Mouse (Mus musculus): ENCODE measurements around the gene Ina. TPM values are rescaled to one million over a fixed set of nuclear protein-coding genes. Genes with fewer than 3 reads are reported as not detected.
"Not testable (repeated sequence)": the region's sequence is repeated elsewhere in the genome, so short reads cannot be mapped to it uniquely, and the experiment has no call there.

Gene Ina
- polyA plus RNA-seq, 1 experiment from 2014 or later, result 424 TPM

DNA sequence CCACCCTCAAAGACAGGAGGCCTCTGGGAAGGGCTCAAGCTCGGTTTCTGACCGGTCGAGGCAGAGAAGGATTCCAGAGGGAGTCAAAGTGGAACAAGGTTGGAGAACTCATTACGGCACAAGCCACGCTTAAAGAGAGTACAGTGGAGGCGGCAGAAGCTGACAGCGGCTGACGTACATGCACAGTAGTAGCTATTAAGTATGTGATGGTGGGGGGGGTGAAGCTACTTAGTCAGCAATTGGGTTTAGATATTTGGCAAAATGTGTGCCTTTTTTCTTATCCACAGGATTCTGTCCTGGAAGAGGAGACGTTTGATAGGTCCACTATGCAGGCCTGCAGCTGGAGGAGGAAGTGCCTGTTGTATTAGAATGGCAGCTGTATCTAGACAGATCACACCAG, 42.8 kb upstream of the Ina start:
- Histone ChIP-seq H3K27ac (ENCODE audit: low read length) (peak overlapping the region; percentile 91), H3K9me3 (replicated peaks; ENCODE audit: control insufficient read depth, low read length, poor library complexity, severe bottlenecking) (no peaks in the 10 kb centered on the region), H3K4me2 (ENCODE audit: low read length) (peak overlapping the region; percentile 4; the same call in 1 of the 2 replicates), H3K4me1 (ENCODE audit: control insufficient read depth, insufficient read depth, low read length) (peaks cover 26% of the 10 kb centered on the region), H3K9ac (ENCODE audit: low read depth, low read length) (peak overlapping the region; percentile 3; the same call in 1 of the 2 replicates), H3K4me3 (ENCODE audit: low read depth, low read length) (no peak overlapping the region), H3K27me3 (ENCODE audit: control insufficient read depth, insufficient read depth, low read depth, low read length) (no peaks in the 10 kb centered on the region), H3K36me3 (ENCODE audit: control insufficient read depth, insufficient read depth, low read length) (no peaks in the 10 kb centered on the region)
- 33% methylated on average over 9 of the region's 9 CpGs for WGBS
- ATAC-seq, result peak; percentile 40; the same call in 1 of the 2 replicates

DNA sequence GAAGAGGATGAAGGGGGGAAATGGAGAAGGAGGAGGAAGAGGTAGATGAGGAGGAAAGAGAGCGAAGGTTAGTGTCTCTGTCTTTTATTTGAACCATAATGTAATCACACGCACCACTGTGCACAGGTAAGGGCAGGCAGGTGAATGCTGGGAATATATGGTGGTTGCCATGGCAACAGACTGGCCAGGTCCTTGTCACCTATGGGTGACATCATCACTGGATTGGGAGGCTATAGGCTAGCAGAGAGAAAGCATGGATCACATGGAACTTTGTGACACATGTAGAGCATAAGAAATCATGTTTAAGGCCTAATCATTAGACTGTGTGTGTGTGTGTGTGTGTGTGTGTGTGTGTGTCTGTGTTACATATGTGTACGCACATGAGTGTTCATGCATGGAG, 42.3 kb upstream of the Ina start:
- WGBS, result 83% methylated on average over 3 of the region's 3 CpGs

DNA sequence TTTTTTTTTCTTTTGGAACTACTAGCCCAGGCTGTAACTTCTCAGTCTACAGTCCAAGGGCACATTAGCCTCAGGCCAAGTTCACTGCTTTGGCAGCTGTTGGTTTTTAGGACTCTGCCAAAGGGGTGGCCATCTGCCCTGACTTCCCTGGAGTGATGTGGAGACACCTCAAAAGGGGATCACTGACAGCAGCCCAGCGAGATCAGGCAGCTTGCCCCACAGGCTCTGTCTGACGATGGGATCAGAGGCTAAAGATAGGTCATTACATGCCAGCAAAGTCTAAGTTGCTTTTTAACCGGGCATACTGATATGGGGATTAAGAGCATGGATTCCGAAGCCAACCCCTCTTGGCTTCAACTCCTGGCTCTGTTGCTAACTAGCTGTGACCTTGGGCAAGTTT, 38.9 kb upstream of the Ina start:
- no peaks in the 10 kb centered on the region for H3K9me3 ChIP-seq (replicated peaks; ENCODE audit: control insufficient read depth, low read length, poor library complexity, severe bottlenecking)
- H3K36me3 ChIP-seq (ENCODE audit: control insufficient read depth, insufficient read depth, low read length), result no peaks in the 10 kb centered on the region
- 78% methylated on average over 4 of the region's 4 CpGs for WGBS
- no peak for ATAC-seq
- peaks cover 19% of the 10 kb centered on the region for H3K4me1 ChIP-seq (ENCODE audit: control insufficient read depth, insufficient read depth, low read length)
- no peak overlapping the region for H3K27ac ChIP-seq (ENCODE audit: low read length)
- H3K4me3 ChIP-seq (ENCODE audit: low read depth, low read length), result no peak overlapping the region
- H3K9ac ChIP-seq (ENCODE audit: low read depth, low read length), result no peak overlapping the region
- no peak overlapping the region for H3K4me2 ChIP-seq (ENCODE audit: low read length)
- H3K27me3 ChIP-seq (ENCODE audit: control insufficient read depth, insufficient read depth, low read depth, low read length), result no peaks in the 10 kb centered on the region

More for the DNA sequence above, 42.3 kb upstream of the Ina start:
- Histone ChIP-seq H3K4me2 (ENCODE audit: low read length) (no peak overlapping the region), H3K27ac (ENCODE audit: low read length) (peak overlapping the region; percentile 91), H3K27me3 (ENCODE audit: control insufficient read depth, insufficient read depth, low read depth, low read length) (no peaks in the 10 kb centered on the region), H3K4me3 (ENCODE audit: low read depth, low read length) (no peak overlapping the region), H3K4me1 (ENCODE audit: control insufficient read depth, insufficient read depth, low read length) (peaks cover 26% of the 10 kb centered on the region), H3K9ac (ENCODE audit: low read depth, low read length) (no peak overlapping the region), H3K9me3 (replicated peaks; ENCODE audit: control insufficient read depth, low read length, poor library complexity, severe bottlenecking) (no peaks in the 10 kb centered on the region), H3K36me3 (ENCODE audit: control insufficient read depth, insufficient read depth, low read length) (no peaks in the 10 kb centered on the region)
- no peak for ATAC-seq

DNA sequence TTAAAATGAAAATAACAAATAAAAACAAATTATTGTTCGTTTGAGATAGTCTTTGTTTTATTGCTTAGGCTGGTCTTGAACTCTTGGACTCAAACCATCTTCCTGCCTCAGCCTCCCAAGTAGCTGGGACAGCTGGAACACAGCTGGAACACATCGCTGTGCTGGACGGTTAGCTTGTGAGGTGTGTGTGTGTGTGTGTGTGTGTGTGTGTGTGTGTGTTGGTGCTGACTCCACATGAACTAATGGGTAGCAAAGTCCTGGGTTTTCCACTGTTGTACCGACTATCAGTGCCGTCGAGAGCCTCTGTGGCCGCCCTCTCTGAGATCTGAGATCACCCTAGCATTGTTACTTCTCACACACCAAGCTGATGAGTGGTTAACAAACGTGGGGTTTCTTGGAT, 38.5 kb upstream of the Ina start:
- H3K27me3 ChIP-seq (ENCODE audit: control insufficient read depth, insufficient read depth, low read depth, low read length), result no peaks in the 10 kb centered on the region
- no peak for ATAC-seq
- H3K4me3 ChIP-seq (ENCODE audit: low read depth, low read length), result no peak overlapping the region
- no peaks in the 10 kb centered on the region for H3K36me3 ChIP-seq (ENCODE audit: control insufficient read depth, insufficient read depth, low read length)
- no peak overlapping the region for H3K4me2 ChIP-seq (ENCODE audit: low read length)
- peaks cover 16% of the 10 kb centered on the region for H3K4me1 ChIP-seq (ENCODE audit: control insufficient read depth, insufficient read depth, low read length)
- WGBS, result 87% methylated on average over 8 of the region's 8 CpGs
- no peak overlapping the region for H3K27ac ChIP-seq (ENCODE audit: low read length)
- no peak overlapping the region for H3K9ac ChIP-seq (ENCODE audit: low read depth, low read length)
- no peaks in the 10 kb centered on the region for H3K9me3 ChIP-seq (replicated peaks; ENCODE audit: control insufficient read depth, low read length, poor library complexity, severe bottlenecking)

DNA sequence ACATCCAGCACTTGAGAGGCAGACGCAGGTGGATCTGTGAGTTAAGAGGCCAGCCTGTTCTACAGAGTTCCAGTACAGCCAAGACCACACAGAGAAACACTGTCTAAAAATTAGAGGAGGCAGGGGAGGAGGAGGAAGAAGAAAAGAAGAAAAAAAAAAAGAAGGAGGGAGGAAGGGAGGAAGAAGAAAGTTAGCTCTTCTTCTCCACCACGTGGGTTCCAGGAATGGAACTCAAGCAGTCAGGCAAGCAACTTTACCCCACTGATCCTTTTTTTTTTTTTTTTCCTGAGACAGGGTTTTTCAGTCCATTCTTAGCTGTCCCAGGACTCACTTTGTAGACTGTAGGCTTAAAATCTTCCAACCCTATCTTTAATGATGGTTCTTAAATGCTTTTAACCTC, 37.8 kb upstream of the Ina start:
- Histone ChIP-seq H3K9me3 (replicated peaks; ENCODE audit: control insufficient read depth, low read length, poor library complexity, severe bottlenecking) (no peaks in the 10 kb centered on the region), H3K9ac (ENCODE audit: low read depth, low read length) (no peak overlapping the region), H3K27ac (ENCODE audit: low read length) (no peak overlapping the region), H3K4me3 (ENCODE audit: low read depth, low read length) (no peak overlapping the region), H3K36me3 (ENCODE audit: control insufficient read depth, insufficient read depth, low read length) (no peaks in the 10 kb centered on the region), H3K4me2 (ENCODE audit: low read length) (no peak overlapping the region), H3K27me3 (ENCODE audit: control insufficient read depth, insufficient read depth, low read depth, low read length) (no peaks in the 10 kb centered on the region), H3K4me1 (ENCODE audit: control insufficient read depth, insufficient read depth, low read length) (peaks cover 9% of the 10 kb centered on the region)
- WGBS, result 62% methylated on average over 2 of the region's 2 CpGs
- no peak for ATAC-seq

DNA sequence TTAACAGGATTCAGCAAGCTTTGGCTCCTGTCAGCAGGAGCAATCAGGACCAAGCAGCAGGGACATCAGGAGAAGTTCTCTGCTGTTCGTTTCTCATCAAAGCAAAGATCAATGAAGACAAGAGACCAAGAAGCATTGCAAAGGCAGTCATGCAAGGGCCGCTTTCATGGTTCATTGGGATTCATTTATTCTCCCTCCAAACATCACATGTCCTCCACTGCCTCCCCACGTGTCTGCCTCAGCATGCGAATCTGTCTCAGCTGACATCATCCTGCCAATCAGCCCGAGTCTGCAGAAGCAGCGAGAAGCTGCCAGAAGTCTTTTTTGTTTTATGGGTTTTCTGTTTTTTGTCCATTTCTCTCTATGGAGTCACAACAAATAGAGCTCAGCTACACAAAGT, 37.0 kb upstream of the Ina start:
- H3K4me2 ChIP-seq (ENCODE audit: low read length), result no peak overlapping the region
- WGBS, result 12% methylated on average over 6 of the region's 6 CpGs

DNA sequence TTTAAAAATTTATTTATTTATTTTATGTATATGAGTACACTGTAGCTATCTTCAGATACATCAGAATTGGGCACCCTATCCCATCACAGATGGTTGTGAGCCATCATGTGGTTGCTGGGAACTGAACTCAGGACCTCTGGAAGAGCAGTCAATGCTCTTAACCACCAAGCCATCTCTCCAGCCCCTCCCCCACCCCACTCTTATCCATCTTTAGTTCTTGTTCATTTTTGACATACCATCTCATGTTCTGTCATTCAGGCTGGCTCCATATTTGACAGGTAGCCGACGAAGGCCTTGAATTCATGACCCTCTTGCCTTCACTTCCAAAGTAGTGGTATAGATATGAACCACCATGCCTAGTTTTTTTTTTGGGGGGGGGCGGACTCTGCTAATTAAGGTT, 36.4 kb upstream of the Ina start:
- not testable (repeated sequence) for H3K36me3 ChIP-seq (ENCODE audit: control insufficient read depth, insufficient read depth, low read length); H3K4me2 ChIP-seq (ENCODE audit: low read length); H3K9me3 ChIP-seq (replicated peaks; ENCODE audit: control insufficient read depth, low read length, poor library complexity, severe bottlenecking); H3K27me3 ChIP-seq (ENCODE audit: control insufficient read depth, insufficient read depth, low read depth, low read length); ATAC-seq; H3K4me1 ChIP-seq (ENCODE audit: control insufficient read depth, insufficient read depth, low read length); H3K9ac ChIP-seq (ENCODE audit: low read depth, low read length); H3K27ac ChIP-seq (ENCODE audit: low read length); H3K4me3 ChIP-seq (ENCODE audit: low read depth, low read length)
- 94% methylated on average over 3 of the region's 3 CpGs for WGBS

More for the DNA sequence above, 37.0 kb upstream of the Ina start:
- H3K9me3 ChIP-seq (replicated peaks; ENCODE audit: control insufficient read depth, low read length, poor library complexity, severe bottlenecking), result no peaks in the 10 kb centered on the region
- H3K36me3 ChIP-seq (ENCODE audit: control insufficient read depth, insufficient read depth, low read length), result no peaks in the 10 kb centered on the region
- H3K9ac ChIP-seq (ENCODE audit: low read depth, low read length), result no peak overlapping the region
- no peak overlapping the region; the same call in 1 of the 2 replicates for H3K27ac ChIP-seq (ENCODE audit: low read length)
- no peak overlapping the region for H3K4me3 ChIP-seq (ENCODE audit: low read depth, low read length)
- ATAC-seq, result no peak
- H3K27me3 ChIP-seq (ENCODE audit: control insufficient read depth, insufficient read depth, low read depth, low read length), result no peaks in the 10 kb centered on the region
- H3K4me1 ChIP-seq (ENCODE audit: control insufficient read depth, insufficient read depth, low read length), result peaks cover 2% of the 10 kb centered on the region

DNA sequence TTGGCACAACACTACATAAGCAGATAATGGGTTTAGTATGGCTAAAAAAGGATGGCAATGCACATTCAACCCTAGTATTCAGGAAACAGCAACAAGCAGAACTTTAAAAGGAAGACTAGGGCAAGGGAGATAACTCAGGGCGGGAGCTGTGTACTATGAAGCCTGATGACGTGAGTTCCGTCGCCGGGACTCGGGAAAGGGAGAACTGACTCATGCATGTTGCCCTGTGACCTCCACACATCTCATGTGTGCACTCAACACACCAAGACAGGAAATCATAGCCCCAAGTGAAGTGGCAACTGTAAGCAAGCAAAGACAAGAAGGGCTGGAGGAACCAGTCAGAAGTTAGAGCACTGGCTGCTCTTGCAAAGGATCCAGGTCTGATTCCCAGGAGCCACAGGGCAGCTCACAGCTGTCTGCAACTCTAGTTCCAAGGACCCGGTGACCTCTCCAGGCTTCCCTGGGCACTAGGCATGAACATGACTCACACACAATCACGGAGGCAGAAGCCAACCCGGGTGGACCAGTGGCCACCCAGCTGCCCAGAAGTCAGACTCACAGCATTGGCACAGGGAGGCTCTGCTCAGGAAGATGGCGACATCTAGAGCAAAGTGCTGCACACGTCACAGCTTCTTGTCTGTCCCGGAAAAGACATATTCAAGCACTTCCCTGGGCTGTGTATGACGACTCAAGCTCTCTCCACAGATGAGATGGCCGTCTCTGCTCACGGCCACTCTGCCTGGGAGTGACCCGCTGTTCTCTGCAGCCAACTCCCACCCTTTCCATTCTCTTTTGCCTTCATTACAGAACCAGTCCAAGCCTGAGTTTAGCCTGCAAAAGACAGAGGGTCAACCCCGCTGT, 35.3 kb upstream of the Ina start:
- H3K9ac ChIP-seq (ENCODE audit: low read depth, low read length), result no peak overlapping the region
- ATAC-seq, result no peak
- no peaks in the 10 kb centered on the region for H3K27me3 ChIP-seq (ENCODE audit: control insufficient read depth, insufficient read depth, low read depth, low read length)
- no peaks in the 10 kb centered on the region for H3K9me3 ChIP-seq (replicated peaks; ENCODE audit: control insufficient read depth, low read length, poor library complexity, severe bottlenecking)
- no peak overlapping the region for H3K4me3 ChIP-seq (ENCODE audit: low read depth, low read length)
- no peak overlapping the region for H3K27ac ChIP-seq (ENCODE audit: low read length)
- H3K36me3 ChIP-seq (ENCODE audit: control insufficient read depth, insufficient read depth, low read length), result no peaks in the 10 kb centered on the region
- H3K4me2 ChIP-seq (ENCODE audit: low read length), result no peak overlapping the region
- 90% methylated on average over 17 of the region's 17 CpGs for WGBS
- H3K4me1 ChIP-seq (ENCODE audit: control insufficient read depth, insufficient read depth, low read length), result no peaks in the 10 kb centered on the region

DNA sequence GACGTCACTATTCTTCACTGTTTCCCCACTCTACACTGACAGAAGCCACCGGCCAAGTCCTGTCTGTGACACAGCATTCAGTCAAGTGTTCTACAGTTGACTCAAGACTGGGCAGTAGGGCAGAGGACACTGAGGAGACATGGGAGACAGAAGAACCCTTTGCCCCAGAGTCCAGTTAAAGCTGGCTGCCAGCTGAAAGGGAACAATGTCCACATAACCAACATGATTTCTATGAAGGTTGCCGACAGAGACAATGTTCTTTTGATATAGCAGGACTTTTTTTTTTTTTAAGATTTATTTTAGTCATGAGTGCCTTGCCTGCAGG, 34.8 kb upstream of the Ina start:
- no peak overlapping the region for H3K4me3 ChIP-seq (ENCODE audit: low read depth, low read length)
- no peaks in the 10 kb centered on the region for H3K27me3 ChIP-seq (ENCODE audit: control insufficient read depth, insufficient read depth, low read depth, low read length)
- no peaks in the 10 kb centered on the region for H3K9me3 ChIP-seq (replicated peaks; ENCODE audit: control insufficient read depth, low read length, poor library complexity, severe bottlenecking)
- H3K9ac ChIP-seq (ENCODE audit: low read depth, low read length), result no peak overlapping the region
- H3K27ac ChIP-seq (ENCODE audit: low read length), result no peak overlapping the region
- ATAC-seq, result no peak
- no peaks in the 10 kb centered on the region for H3K36me3 ChIP-seq (ENCODE audit: control insufficient read depth, insufficient read depth, low read length)
- H3K4me1 ChIP-seq (ENCODE audit: control insufficient read depth, insufficient read depth, low read length), result no peaks in the 10 kb centered on the region
- 82% methylated on average over 3 of the region's 3 CpGs for WGBS
- H3K4me2 ChIP-seq (ENCODE audit: low read length), result no peak overlapping the region

All from midbrain, embryonic 16.5 days (tissue).